Mouse (Mus musculus) CH12.LX (cell line): ENCODE data around the gene Mapkapk2. TPM values are rescaled to one million over a fixed set of nuclear protein-coding genes. Genes with fewer than 3 reads are reported as not detected.

ENCODE experiments used
- DNase-seq: peaks from one replicate; pipeline ENCODE4 v3.0.0-alpha.2; 2013; ENCODE audit errors: extremely low read depth
- H3K27ac ChIP-seq: 2 replicates; pipeline ENCODE4 v1.5.1; 2012; ENCODE audit warnings: low read depth, mild to moderate bottlenecking, control low read depth, moderate library complexity; ENCODE audit not compliant: insufficient read depth
- H3K27me3 ChIP-seq: replicated peaks from 2 replicates; pipeline ENCODE3; 2012; ENCODE audit warnings: inconsistent platforms
- H3K36me3 ChIP-seq, 2 experiments: replicated peaks in 1 of 2; 2 replicates each; pipeline versions ENCODE3 to v1.6.1; 2012; ENCODE audit warnings: inconsistent platforms in 1 of 2, low read length in 1 of 2, mild to moderate bottlenecking in 1 of 2, mixed read lengths in 1 of 2, moderate library complexity in 1 of 2; ENCODE audit not compliant: control insufficient read depth in 1 of 2, insufficient read depth in 1 of 2
- H3K4me1 ChIP-seq, 2 experiments: 2 replicates each; pipeline ENCODE4 v1.6.1; 2012; ENCODE audit warnings: inconsistent platforms in 1 of 2, moderate library complexity in 1 of 2; ENCODE audit not compliant: insufficient read depth in 2 of 2, control insufficient read depth in 1 of 2
- H3K4me2 ChIP-seq: 2 replicates; pipeline ENCODE4 v1.6.1; 2012; ENCODE audit warnings: low read depth, mild to moderate bottlenecking, control low read depth; ENCODE audit not compliant: poor library complexity, insufficient read depth, severe bottlenecking
- H3K4me3 ChIP-seq, 3 experiments: fragments of 150-350 bp in 1 of 3; sonication (generic) in 1 of 3; replicated peaks in 1 of 3; 2 replicates each; pipeline versions ENCODE3 to v1.5.1; 2011 to 2012; ENCODE audit warnings: low read depth in 2 of 3, low read length in 2 of 3, mild to moderate bottlenecking in 2 of 3, moderate library complexity in 2 of 3, control low read depth in 1 of 3, improper control_type of control experiment in 1 of 3, inconsistent platforms in 1 of 3, mixed read lengths in 1 of 3; ENCODE audit not compliant: poor library complexity in 1 of 3
- H3K79me2 ChIP-seq: replicated peaks from 2 replicates; pipeline ENCODE4 v1.6.1; 2012; ENCODE audit warnings: mild to moderate bottlenecking, moderate library complexity; ENCODE audit not compliant: control insufficient read depth, poor library complexity, insufficient read depth, severe bottlenecking; ENCODE audit errors: extremely low read depth
- H3K9ac ChIP-seq: 2 replicates; pipeline ENCODE4 v1.6.1; 2012; ENCODE audit warnings: low read depth, mild to moderate bottlenecking, control low read depth, moderate library complexity; ENCODE audit not compliant: insufficient read depth
- H3K9me3 ChIP-seq: replicated peaks from 2 replicates; pipeline ENCODE3; 2012; ENCODE audit warnings: low read length, inconsistent platforms, mixed read lengths
- E2F4 ChIP-seq: IDR thresholded peaks from 2 replicates; pipeline ENCODE4 v1.6.1; 2011; ENCODE audit warnings: low read depth, low read length, improper control_type of control experiment; ENCODE audit not compliant: insufficient replicate concordance
- EP300 ChIP-seq: IDR thresholded peaks from 2 replicates; pipeline ENCODE4 v1.6.1; 2011; ENCODE audit warnings: low read length, improper control_type of control experiment
- ETS1 ChIP-seq: conservative IDR thresholded peaks from 2 replicates; pipeline ENCODE4 v1.6.1; 2012; ENCODE audit warnings: low read depth, mild to moderate bottlenecking, inconsistent platforms, low read length, improper control_type of control experiment, moderate library complexity
- GABPA ChIP-seq: IDR thresholded peaks from 2 replicates; pipeline ENCODE4 v1.6.1; 2012; ENCODE audit warnings: low read depth, low read length, improper control_type of control experiment, inconsistent platforms; ENCODE audit not compliant: insufficient replicate concordance
- HCFC1 ChIP-seq: IDR thresholded peaks from 2 replicates; pipeline ENCODE4 v1.6.1; 2012; ENCODE audit warnings: low read depth, mild to moderate bottlenecking, inconsistent platforms, low read length, improper control_type of control experiment
- IRF4 ChIP-seq: IDR thresholded peaks from 2 replicates; pipeline ENCODE4 v1.6.1; 2014; ENCODE audit warnings: low read depth, mild to moderate bottlenecking, inconsistent platforms, low read length, improper control_type of control experiment
- JUN ChIP-seq: IDR thresholded peaks from 2 replicates; pipeline ENCODE4 v1.6.1; 2011; ENCODE audit warnings: low read depth, mild to moderate bottlenecking, low read length, improper control_type of control experiment, moderate library complexity; ENCODE audit not compliant: insufficient read depth
- KAT2A ChIP-seq: IDR thresholded peaks from 2 replicates; pipeline ENCODE4 v1.6.1; 2012; ENCODE audit warnings: low read length, improper control_type of control experiment, inconsistent platforms; ENCODE audit not compliant: insufficient replicate concordance
- MAZ ChIP-seq: IDR thresholded peaks from 2 replicates; pipeline ENCODE4 v1.6.1; 2012; ENCODE audit warnings: low read depth, mild to moderate bottlenecking, inconsistent platforms, low read length, improper control_type of control experiment, moderate library complexity
- MXI1 ChIP-seq: IDR thresholded peaks from 2 replicates; pipeline ENCODE4 v1.6.1; 2011; ENCODE audit warnings: mild to moderate bottlenecking, low read depth, low read length, improper control_type of control experiment
- NELFE ChIP-seq: IDR thresholded peaks from 2 replicates; pipeline ENCODE4 v1.6.1; 2011; ENCODE audit warnings: low read depth, low read length, improper control_type of control experiment
- NRF1 ChIP-seq: IDR thresholded peaks from 2 replicates; pipeline ENCODE4 v1.6.1; 2014; ENCODE audit warnings: low read depth, mild to moderate bottlenecking, inconsistent platforms, low read length, improper control_type of control experiment, moderate library complexity
- RAD21 ChIP-seq: IDR thresholded peaks from 2 replicates; pipeline ENCODE4 v1.6.1; 2011; ENCODE audit warnings: low read depth, mild to moderate bottlenecking, low read length, improper control_type of control experiment, moderate library complexity
- SIN3A ChIP-seq: IDR thresholded peaks from 2 replicates; pipeline ENCODE4 v1.6.1; 2012; ENCODE audit warnings: low read length, improper control_type of control experiment, inconsistent platforms
- UBTF ChIP-seq: IDR thresholded peaks from 2 replicates; pipeline ENCODE4 v1.6.1; 2012; ENCODE audit warnings: low read depth, mild to moderate bottlenecking, inconsistent platforms, low read length, improper control_type of control experiment, moderate library complexity
- USF2 ChIP-seq: conservative IDR thresholded peaks from 2 replicates; pipeline ENCODE4 v1.6.1; 2011; ENCODE audit warnings: low read depth, low read length, improper control_type of control experiment
- ZKSCAN1 ChIP-seq: IDR thresholded peaks from 2 replicates; pipeline ENCODE4 v1.6.1; 2012; ENCODE audit warnings: low read depth, inconsistent platforms, low read length, improper control_type of control experiment, borderline replicate concordance
- dilution Hi-C: fragments of 300-500 bp; cut with MboI; formaldehyde crosslinking; loops from 2 replicates; pipeline ENCODE4 v1.14.3; 2020; ENCODE audit warnings: low sequenced_read_pairs; ENCODE audit not compliant: extremely low pct_unique_long_range_greater_than_20kb, extremely low pct_ligation_motif_present
- in situ Hi-C: fragments of 300-500 bp; cut with MboI; formaldehyde crosslinking; loops from 3 replicates; pipeline ENCODE4 v1.14.3; 2019; ENCODE audit warnings: low sequenced_read_pairs, low pct_ligation_motif_present, low pct_unique_long_range_greater_than_20kb, mixed read lengths
- polyA plus RNA-seq: library from polyadenylated mRNA; unstranded; fragments of >175 nt; gene quantifications from 2 replicates; pipeline ENCODE4 v1.2.1, GENCODE M21; 2012; ENCODE audit warnings: low read depth; ENCODE audit not compliant: insufficient read length
- total RNA-seq, 2 experiments: library from RNA; depleted of rRNA; stranded (reverse); fragments of 300-350 nt in 1 of 2; fragments of >200 nt in 1 of 2; gene quantifications; 2 replicates each; pipeline ENCODE4 v1.2.3; 2012 to 2014

Mapkapk2 gene
- total and polyA plus RNA-seq, 3 experiments = 55.0 to 63.5 (median 62.9) TPM

DNA sequence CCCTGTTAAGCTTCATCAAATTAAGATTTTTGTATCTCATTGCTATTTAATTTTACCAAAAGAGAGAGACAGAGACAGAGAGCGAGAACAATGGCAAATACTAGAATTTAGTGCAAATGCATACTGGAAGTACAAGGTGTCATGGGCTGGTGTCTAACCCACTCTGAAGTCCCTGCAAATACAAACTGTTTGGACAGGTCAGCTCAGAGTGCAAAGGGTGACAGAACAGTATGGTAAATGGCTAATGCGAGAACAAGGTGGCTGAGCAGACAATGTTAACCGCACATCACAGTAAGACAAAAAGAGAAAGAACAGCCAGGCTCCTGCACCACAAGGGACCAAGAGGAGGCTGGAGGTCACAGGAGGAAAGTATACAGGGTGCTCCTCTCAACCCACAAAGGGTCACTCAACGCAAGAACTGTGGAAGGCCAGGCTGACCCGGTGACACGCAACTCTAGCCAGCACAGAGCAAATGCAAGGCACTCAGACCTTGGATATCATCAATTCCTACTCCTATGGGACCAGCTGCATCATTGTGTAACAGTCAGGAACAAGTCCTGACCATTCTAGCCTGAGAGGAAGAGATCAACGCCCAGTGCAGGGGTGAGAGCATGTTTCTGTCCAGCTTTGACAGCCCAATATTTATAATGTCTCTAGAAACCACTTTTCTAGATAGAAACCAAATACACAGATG is 22.4 kb downstream of the Mapkapk2 start:
- dilution Hi-C loops (no loop called here), in situ Hi-C loops (no loop called here)

DNA sequence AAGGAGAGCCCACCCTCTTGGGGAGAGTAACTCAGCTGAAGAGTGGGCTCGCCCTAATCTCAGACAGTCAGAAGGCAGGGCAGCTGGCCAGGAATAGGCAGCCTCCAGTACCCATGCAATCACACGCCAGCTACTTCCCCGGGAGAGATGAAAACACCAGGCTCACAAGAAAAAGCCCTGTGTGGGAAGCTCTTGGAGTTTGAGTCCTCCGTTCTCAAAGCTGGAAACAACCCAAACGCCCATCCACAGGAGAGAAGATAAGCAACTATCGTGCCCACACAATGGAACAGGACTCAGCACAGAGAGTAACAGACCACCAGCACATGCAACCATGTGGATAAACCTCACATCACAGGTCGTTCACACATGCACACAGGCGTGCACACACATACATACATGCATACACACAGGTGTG is 23.1 kb downstream of the Mapkapk2 start:
- H3K4me3 ChIP-seq = no peak overlapping the region

More for the DNA sequence above, 22.4 kb downstream of the Mapkapk2 start:
- no peak overlapping the region for H3K4me2 ChIP-seq
- peaks cover 14% of the 10 kb centered on the region for H3K79me2 ChIP-seq
- peaks cover 8% of the 10 kb centered on the region for H3K9me3 ChIP-seq
- H3K4me1 ChIP-seq = peaks cover 20 to 65% of the 10 kb centered on the region in 2 experiments
- DNase-seq = no peak
- no peaks in the 10 kb centered on the region for H3K27me3 ChIP-seq
- H3K9ac ChIP-seq = no peak overlapping the region
- no peak overlapping the region for H3K4me3 ChIP-seq
- TF ChIP-seq GABPA = no peak
- TF ChIP-seq EP300 = no peak
- TF ChIP-seq SIN3A = no peak
- TF ChIP-seq ZKSCAN1 = no peak
- no peak for TF ChIP-seq E2F4
- no peak for TF ChIP-seq USF2
- TF ChIP-seq NELFE = no peak
- no peak for TF ChIP-seq ETS1
- TF ChIP-seq, all 38 proteins: peak for 0
- H3K36me3 ChIP-seq = peaks cover 0 to 14% of the 10 kb centered on the region in 2 experiments
- H3K27ac ChIP-seq = no peak overlapping the region

More for the DNA sequence above, 23.1 kb downstream of the Mapkapk2 start:
- Histone ChIP-seq H3K79me2 (peaks cover 14% of the 10 kb centered on the region), H3K36me3 (peaks cover 0 to 14% of the 10 kb centered on the region in 2 experiments), H3K9ac (no peak overlapping the region), H3K9me3 (peaks cover 8% of the 10 kb centered on the region), H3K27me3 (no peaks in the 10 kb centered on the region), H3K4me2 (no peak overlapping the region), H3K4me1 (peaks cover 15 to 63% of the 10 kb centered on the region in 2 experiments; a peak in 3 of 4 replicates), H3K27ac (no peak overlapping the region)
- no peak for TF ChIP-seq MXI1
- no peak for TF ChIP-seq NRF1
- no peak for TF ChIP-seq HCFC1
- no peak for TF ChIP-seq KAT2A
- no peak for TF ChIP-seq GABPA
- TF ChIP-seq USF2 = no peak
- no peak for TF ChIP-seq RAD21
- no peak for TF ChIP-seq IRF4
- TF ChIP-seq SIN3A = no peak
- TF ChIP-seq UBTF = no peak
- no peak for TF ChIP-seq MAZ
- TF ChIP-seq JUN = no peak
- TF ChIP-seq EP300 = no peak
- dilution Hi-C loops (no loop called here), in situ Hi-C loops (no loop called here)
- no peak for DNase-seq
